Mouse (Mus musculus): ENCODE data around the gene Sgpp1.

- TF ChIP-seq CTCF (IDR thresholded peaks at IDR 0.05; ENCODE audit: low read depth) = no peak
- TF ChIP-seq EP300 (IDR thresholded peaks at IDR 0.05; ENCODE audit: low read depth) = no peak
These were observed 9.1 kb downstream of the Sgpp1 start for GRCm38 (mm10) chr12:75726349-75726861.

Measured in heart, postnatal 0 days (tissue).